Mouse (Mus musculus): Measurements from ENCODE around the gene Musk. TPM values are rescaled to one million over a fixed set of nuclear protein-coding genes. Genes with fewer than 3 reads are reported as not detected.
"Not testable (repeated sequence)": the region's sequence is repeated elsewhere in the genome, so short reads cannot be mapped to it uniquely, and the experiment has no call there.

The Musk gene
- polyA plus RNA-seq (2014; fragmentation: Nextera tagmentation; extraction: Ambion mirVana): 1.7 TPM in 2 replicates

DNA sequence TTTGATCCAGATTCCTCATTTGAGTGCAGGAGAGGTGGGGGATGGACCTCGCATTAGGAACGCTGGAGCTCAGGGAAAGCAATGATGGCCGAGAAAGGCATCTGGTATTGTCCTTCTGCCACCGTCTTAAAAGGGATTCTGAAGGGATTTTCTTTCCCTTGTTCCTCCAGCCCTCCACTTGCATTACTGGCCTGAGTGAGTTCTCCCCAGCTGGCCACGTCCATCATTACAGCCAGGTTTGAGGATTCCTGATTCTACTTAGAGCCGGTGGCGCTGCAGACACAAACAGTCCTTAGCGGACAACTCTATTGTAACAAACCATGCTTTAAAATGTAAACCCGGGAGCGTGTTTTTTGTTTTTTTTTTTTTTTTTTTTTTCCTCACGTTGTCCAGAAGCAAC lies at the start of gene Musk:
Gene Musk, plus strand, starts transcription at position 274 of the 400 bp plus-strand sequence.
- H3K4me1 ChIP-seq (ENCODE audit: control insufficient read depth, insufficient read depth, low read length): no peaks in the 10 kb centered on the region
- H3K36me3 ChIP-seq (ENCODE audit: control insufficient read depth, insufficient read depth, low read length): no peaks in the 10 kb centered on the region
- ATAC-seq (ENCODE audit: insufficient number of reproducible peaks, low FRiP score, low TSS enrichment, low read depth): no peak
- no peaks in the 10 kb centered on the region for H3K9me3 ChIP-seq (ENCODE audit: control insufficient read depth, low read length)
- H3K27ac ChIP-seq (replicated peaks; ENCODE audit: low read depth, low read length): no peak within 1 kb of the TSS
- no peak within 1 kb of the TSS for H3K4me2 ChIP-seq (ENCODE audit: low read depth, severe bottlenecking)
- no peaks in the 10 kb centered on the region for H3K27me3 ChIP-seq (ENCODE audit: control insufficient read depth, insufficient read depth, low read length)
- H3K9ac ChIP-seq (ENCODE audit: low read length): no peak within 1 kb of the TSS
- WGBS: 72% methylated on average over 11 of the region's 11 CpGs
- no peak for DNase-seq (ENCODE audit: low spot score)
- no peak within 1 kb of the TSS for H3K4me3 ChIP-seq (ENCODE audit: low read depth, low read length)

DNA sequence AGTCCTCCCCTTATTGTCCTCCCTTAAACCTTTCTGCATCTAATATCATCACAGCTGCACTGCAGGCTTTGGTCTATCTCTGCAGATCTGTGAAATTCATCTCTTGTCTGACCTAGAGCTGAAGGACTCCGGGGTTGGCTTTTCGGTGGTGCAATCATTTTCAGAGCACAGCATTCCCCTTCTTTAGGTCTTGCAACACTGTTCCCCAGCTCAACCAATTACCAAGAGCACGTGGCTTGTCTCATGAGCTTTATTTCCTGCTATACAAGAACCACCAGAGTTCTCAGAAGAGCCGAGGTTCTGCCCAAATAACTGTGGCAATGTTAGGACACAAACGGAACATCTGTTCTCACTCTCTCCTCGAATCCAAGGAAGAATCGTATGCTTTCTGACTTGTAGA lies 45.3 kb upstream of the Musk start:
- no peaks in the 10 kb centered on the region for H3K27me3 ChIP-seq (ENCODE audit: control insufficient read depth, insufficient read depth, low read length)
- ATAC-seq (ENCODE audit: insufficient number of reproducible peaks, low FRiP score, low TSS enrichment, low read depth) (no peak), DNase-seq (ENCODE audit: low spot score) (no peak)
- H3K4me2 ChIP-seq (ENCODE audit: low read depth, severe bottlenecking): no peak overlapping the region
- H3K9ac ChIP-seq (ENCODE audit: low read length): no peak overlapping the region
- no peak overlapping the region for H3K4me3 ChIP-seq (ENCODE audit: low read depth, low read length)
- no peak overlapping the region for H3K27ac ChIP-seq (replicated peaks; ENCODE audit: low read depth, low read length)
- no peaks in the 10 kb centered on the region for H3K36me3 ChIP-seq (ENCODE audit: control insufficient read depth, insufficient read depth, low read length)
- no peaks in the 10 kb centered on the region for H3K9me3 ChIP-seq (ENCODE audit: control insufficient read depth, low read length)
- H3K4me1 ChIP-seq (ENCODE audit: control insufficient read depth, insufficient read depth, low read length): no peaks in the 10 kb centered on the region
- WGBS: 81% methylated on average over 7 of the region's 7 CpGs

DNA sequence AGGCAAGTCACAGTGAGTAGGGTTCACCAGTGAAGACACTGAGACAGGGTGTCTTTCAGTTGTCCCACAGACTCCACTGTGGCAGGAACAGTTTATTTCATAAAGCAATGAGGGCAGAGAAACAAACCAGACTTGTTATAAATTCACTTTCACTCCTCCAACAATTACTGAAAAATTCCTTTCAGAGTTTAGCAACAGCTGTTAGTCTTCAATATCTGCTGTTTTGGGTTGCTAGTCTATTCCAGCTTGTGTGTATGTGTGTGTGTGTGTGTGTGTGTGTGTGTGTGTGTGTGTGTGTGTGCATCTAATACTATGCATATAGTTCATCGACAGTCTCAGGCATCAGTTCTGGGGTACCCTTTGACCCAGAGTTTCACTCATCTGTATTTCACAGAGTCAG lies 40.2 kb upstream of the Musk start:
- DNase-seq (ENCODE audit: low spot score): no peak
- no peak for ATAC-seq (ENCODE audit: insufficient number of reproducible peaks, low FRiP score, low TSS enrichment, low read depth)
- H3K4me1 ChIP-seq (ENCODE audit: control insufficient read depth, insufficient read depth, low read length): no peaks in the 10 kb centered on the region
- no peaks in the 10 kb centered on the region for H3K9me3 ChIP-seq (ENCODE audit: control insufficient read depth, low read length)
- no peaks in the 10 kb centered on the region for H3K27me3 ChIP-seq (ENCODE audit: control insufficient read depth, insufficient read depth, low read length)
- H3K27ac ChIP-seq (replicated peaks; ENCODE audit: low read depth, low read length): no peak overlapping the region
- no peak overlapping the region for H3K4me2 ChIP-seq (ENCODE audit: low read depth, severe bottlenecking)
- H3K9ac ChIP-seq (ENCODE audit: low read length): no peak overlapping the region
- no peaks in the 10 kb centered on the region for H3K36me3 ChIP-seq (ENCODE audit: control insufficient read depth, insufficient read depth, low read length)
- 95% methylated on average over 1 of the region's 1 CpGs for whole genome bisulfite sequencing
- no peak overlapping the region for H3K4me3 ChIP-seq (ENCODE audit: low read depth, low read length)

DNA sequence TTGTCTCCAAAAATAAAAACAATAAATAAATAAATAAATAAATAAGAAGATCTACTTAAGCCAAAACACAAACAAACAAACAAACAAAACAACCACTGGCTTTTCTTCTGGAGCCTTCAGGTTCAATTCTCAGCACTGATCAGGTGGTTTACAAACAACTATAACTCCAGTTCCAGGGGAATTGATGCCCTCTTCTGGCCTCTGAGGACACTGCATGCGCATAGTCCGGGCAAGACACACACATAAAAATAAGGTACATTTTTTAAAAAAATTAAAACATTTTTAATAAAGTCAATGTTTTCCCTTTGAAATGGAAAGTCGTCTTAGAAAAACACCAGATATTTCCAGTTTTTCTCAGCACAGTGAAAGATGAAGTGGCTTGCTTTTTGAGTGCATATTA lies 33.4 kb upstream of the Musk start:
- Histone ChIP-seq H3K36me3 (ENCODE audit: control insufficient read depth, insufficient read depth, low read length) (no peaks in the 10 kb centered on the region), H3K27me3 (ENCODE audit: control insufficient read depth, insufficient read depth, low read length) (no peaks in the 10 kb centered on the region), H3K27ac (replicated peaks; ENCODE audit: low read depth, low read length) (no peak overlapping the region), H3K4me1 (ENCODE audit: control insufficient read depth, insufficient read depth, low read length) (no peaks in the 10 kb centered on the region), H3K9me3 (ENCODE audit: control insufficient read depth, low read length) (no peaks in the 10 kb centered on the region), H3K4me3 (ENCODE audit: low read depth, low read length) (no peak overlapping the region), H3K9ac (ENCODE audit: low read length) (no peak overlapping the region), H3K4me2 (ENCODE audit: low read depth, severe bottlenecking) (no peak overlapping the region)
- ATAC-seq (ENCODE audit: insufficient number of reproducible peaks, low FRiP score, low TSS enrichment, low read depth) (no peak), DNase-seq (ENCODE audit: low spot score) (no peak)
- whole genome bisulfite sequencing: 88% methylated on average over 3 of the region's 3 CpGs

DNA sequence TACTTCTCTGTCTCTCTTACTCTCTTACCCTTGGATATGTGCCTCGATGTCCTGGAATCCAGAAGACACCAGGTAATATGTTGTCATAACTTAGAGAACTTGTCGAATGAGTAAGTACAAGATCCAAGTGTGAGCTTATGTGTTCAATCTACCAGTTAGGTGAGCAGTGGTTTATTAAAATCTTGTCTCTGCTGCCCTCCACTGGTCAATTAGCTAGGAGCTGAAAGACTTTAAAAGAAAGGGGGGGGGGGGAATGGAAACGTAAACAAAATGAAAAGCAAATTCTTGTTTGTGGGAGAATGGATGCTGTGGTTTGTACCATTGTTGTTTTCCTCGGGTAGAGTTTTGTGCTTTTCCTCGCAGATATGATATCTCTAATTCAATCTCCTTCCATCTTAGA lies 32.4 kb upstream of the Musk start:
- Histone ChIP-seq H3K4me3 (ENCODE audit: low read depth, low read length) (no peak overlapping the region), H3K4me2 (ENCODE audit: low read depth, severe bottlenecking) (no peak overlapping the region), H3K36me3 (ENCODE audit: control insufficient read depth, insufficient read depth, low read length) (no peaks in the 10 kb centered on the region), H3K4me1 (ENCODE audit: control insufficient read depth, insufficient read depth, low read length) (no peaks in the 10 kb centered on the region), H3K9me3 (ENCODE audit: control insufficient read depth, low read length) (no peaks in the 10 kb centered on the region), H3K9ac (ENCODE audit: low read length) (no peak overlapping the region), H3K27me3 (ENCODE audit: control insufficient read depth, insufficient read depth, low read length) (no peaks in the 10 kb centered on the region), H3K27ac (replicated peaks; ENCODE audit: low read depth, low read length) (no peak overlapping the region)
- DNase-seq (ENCODE audit: low spot score): peak; percentile 63
- WGBS: 39% methylated on average over 5 of the region's 5 CpGs
- no peak for ATAC-seq (ENCODE audit: insufficient number of reproducible peaks, low FRiP score, low TSS enrichment, low read depth)

DNA sequence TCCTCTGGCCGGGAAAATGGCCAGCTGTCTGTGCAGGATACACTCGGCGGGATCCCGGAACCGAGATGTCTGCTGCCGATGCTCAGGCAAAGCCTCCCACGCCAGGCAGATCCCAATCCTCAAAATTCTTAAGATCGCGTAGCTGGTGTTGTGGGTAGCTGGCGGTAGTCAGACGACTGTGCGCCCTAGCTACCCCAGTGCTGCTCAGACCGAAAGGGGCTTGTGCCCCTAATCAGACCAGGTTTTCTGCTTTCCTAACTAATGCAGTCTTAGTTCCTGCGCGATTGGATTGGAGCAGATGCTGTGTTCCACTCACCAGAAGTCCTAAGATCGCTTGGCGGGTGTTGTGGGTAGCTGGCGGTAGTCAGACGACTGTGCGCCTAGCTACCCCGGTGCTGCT lies 25.0 kb upstream of the Musk start:
- WGBS: 93% methylated on average over 21 of the region's 21 CpGs
- H3K4me2 ChIP-seq (ENCODE audit: low read depth, severe bottlenecking); H3K9me3 ChIP-seq (ENCODE audit: control insufficient read depth, low read length); DNase-seq (ENCODE audit: low spot score); H3K27me3 ChIP-seq (ENCODE audit: control insufficient read depth, insufficient read depth, low read length); H3K9ac ChIP-seq (ENCODE audit: low read length); H3K36me3 ChIP-seq (ENCODE audit: control insufficient read depth, insufficient read depth, low read length); ATAC-seq (ENCODE audit: insufficient number of reproducible peaks, low FRiP score, low TSS enrichment, low read depth); H3K27ac ChIP-seq (replicated peaks; ENCODE audit: low read depth, low read length); H3K4me1 ChIP-seq (ENCODE audit: control insufficient read depth, insufficient read depth, low read length); H3K4me3 ChIP-seq (ENCODE audit: low read depth, low read length): not testable (repeated sequence)

DNA sequence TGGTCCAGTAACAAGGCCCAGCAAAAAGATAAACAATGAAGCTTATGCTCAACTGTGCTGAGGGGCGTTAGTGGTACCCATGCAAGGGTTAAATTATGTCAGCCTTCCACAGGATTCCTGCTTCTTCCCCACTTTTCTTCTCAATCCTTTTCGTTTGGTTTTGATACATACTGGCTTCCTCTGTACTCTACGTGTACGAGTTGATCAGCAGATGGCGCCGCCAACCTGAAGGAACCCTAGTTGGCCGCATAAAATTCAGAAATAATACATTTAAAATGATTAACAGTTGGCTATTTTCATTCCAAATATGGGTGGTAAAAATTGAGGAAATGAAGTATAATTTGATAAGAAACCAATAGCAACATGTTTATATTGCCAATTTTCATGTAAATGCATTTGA lies 19.5 kb upstream of the Musk start:
- Histone ChIP-seq H3K4me3 (ENCODE audit: low read depth, low read length) (no peak overlapping the region), H3K27me3 (ENCODE audit: control insufficient read depth, insufficient read depth, low read length) (no peaks in the 10 kb centered on the region), H3K36me3 (ENCODE audit: control insufficient read depth, insufficient read depth, low read length) (no peaks in the 10 kb centered on the region), H3K4me2 (ENCODE audit: low read depth, severe bottlenecking) (no peak overlapping the region), H3K4me1 (ENCODE audit: control insufficient read depth, insufficient read depth, low read length) (peaks cover 6% of the 10 kb centered on the region; the same call in 1 of the 2 replicates), H3K9me3 (ENCODE audit: control insufficient read depth, low read length) (no peaks in the 10 kb centered on the region), H3K9ac (ENCODE audit: low read length) (no peak overlapping the region), H3K27ac (replicated peaks; ENCODE audit: low read depth, low read length) (no peak overlapping the region)
- no peak for ATAC-seq (ENCODE audit: insufficient number of reproducible peaks, low FRiP score, low TSS enrichment, low read depth)
- peak; percentile 66 for DNase-seq (ENCODE audit: low spot score)
- 61% methylated on average over 7 of the region's 7 CpGs for WGBS

DNA sequence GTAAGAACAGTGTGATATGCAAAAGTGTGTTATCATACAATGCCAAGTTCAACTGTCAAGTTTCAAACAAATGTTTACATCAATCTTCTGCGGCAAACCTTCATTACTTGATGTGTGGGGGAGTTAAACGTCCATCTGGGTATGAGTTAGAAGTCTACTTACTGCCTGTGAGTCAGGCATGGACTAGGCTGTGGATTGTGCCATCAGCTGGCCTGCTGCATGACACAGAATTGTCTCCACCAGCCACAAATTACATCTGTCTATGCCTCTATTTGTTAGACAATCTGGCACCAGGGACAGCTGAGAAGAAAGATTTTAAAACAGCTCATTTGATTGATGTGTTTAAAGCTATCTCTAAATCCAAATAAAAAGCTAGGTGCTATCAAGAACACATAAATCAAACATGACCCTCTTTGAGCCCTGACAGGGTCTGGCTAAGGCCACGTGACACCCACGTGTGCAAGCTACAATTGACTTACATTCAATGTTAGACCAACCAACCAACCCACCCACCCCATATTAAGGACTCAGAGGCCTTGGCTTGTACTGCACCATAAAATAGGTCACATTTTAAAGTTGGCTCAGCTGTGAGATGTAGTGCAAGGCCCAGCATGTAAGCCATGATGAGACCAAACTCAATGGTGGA lies 16.7 kb upstream of the Musk start:
- peaks cover 6% of the 10 kb centered on the region; the same call in 1 of the 2 replicates for H3K4me1 ChIP-seq (ENCODE audit: control insufficient read depth, insufficient read depth, low read length)
- H3K27ac ChIP-seq (replicated peaks; ENCODE audit: low read depth, low read length): no peak overlapping the region
- no peak for DNase-seq (ENCODE audit: low spot score)
- no peak overlapping the region for H3K4me2 ChIP-seq (ENCODE audit: low read depth, severe bottlenecking)
- WGBS: 54% methylated on average over 4 of the region's 4 CpGs
- H3K27me3 ChIP-seq (ENCODE audit: control insufficient read depth, insufficient read depth, low read length): no peaks in the 10 kb centered on the region
- no peak for ATAC-seq (ENCODE audit: insufficient number of reproducible peaks, low FRiP score, low TSS enrichment, low read depth)
- H3K9ac ChIP-seq (ENCODE audit: low read length): no peak overlapping the region
- H3K4me3 ChIP-seq (ENCODE audit: low read depth, low read length): no peak overlapping the region
- no peaks in the 10 kb centered on the region for H3K9me3 ChIP-seq (ENCODE audit: control insufficient read depth, low read length)
- H3K36me3 ChIP-seq (ENCODE audit: control insufficient read depth, insufficient read depth, low read length): no peaks in the 10 kb centered on the region

DNA sequence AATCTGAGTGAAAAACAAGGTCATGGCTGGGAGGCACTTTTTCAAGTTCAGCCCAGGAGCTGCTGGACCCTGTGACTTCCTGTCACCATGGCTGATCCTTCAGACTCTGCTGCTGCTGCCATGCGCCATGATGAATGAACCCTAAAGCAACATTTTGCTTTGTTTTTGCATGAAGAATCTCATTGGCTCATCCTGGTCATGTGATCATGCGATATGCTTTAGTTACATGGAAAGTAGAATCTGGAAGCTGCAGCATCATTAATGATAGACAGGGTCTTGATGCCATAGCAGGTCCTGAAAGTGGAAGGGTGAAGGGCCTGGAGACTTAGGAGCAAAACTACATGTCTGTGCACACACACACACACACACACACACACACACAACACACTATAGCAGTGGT lies 15.8 kb upstream of the Musk start:
- no peaks in the 10 kb centered on the region for H3K27me3 ChIP-seq (ENCODE audit: control insufficient read depth, insufficient read depth, low read length)
- DNase-seq (ENCODE audit: low spot score) (no peak), ATAC-seq (ENCODE audit: insufficient number of reproducible peaks, low FRiP score, low TSS enrichment, low read depth) (no peak)
- no peaks in the 10 kb centered on the region for H3K9me3 ChIP-seq (ENCODE audit: control insufficient read depth, low read length)
- no peak overlapping the region for H3K27ac ChIP-seq (replicated peaks; ENCODE audit: low read depth, low read length)
- H3K36me3 ChIP-seq (ENCODE audit: control insufficient read depth, insufficient read depth, low read length): no peaks in the 10 kb centered on the region
- no peak overlapping the region for H3K9ac ChIP-seq (ENCODE audit: low read length)
- H3K4me2 ChIP-seq (ENCODE audit: low read depth, severe bottlenecking): no peak overlapping the region
- H3K4me1 ChIP-seq (ENCODE audit: control insufficient read depth, insufficient read depth, low read length): peaks cover 6% of the 10 kb centered on the region; the same call in 1 of the 2 replicates
- 94% methylated on average over 2 of the region's 2 CpGs for WGBS
- no peak overlapping the region for H3K4me3 ChIP-seq (ENCODE audit: low read depth, low read length)
